Mouse (Mus musculus) liver, embryonic 14.5 days (tissue): Measurements from ENCODE around the gene Ubap2. TPM values are rescaled to one million over a fixed set of nuclear protein-coding genes. Genes with fewer than 3 reads are reported as not detected.

Experiments
- ATAC-seq: fragments of 200-750 bp; cut with Nextera tagmentation; 2 replicates; pipeline ENCODE4 v1.8.0; 2017; ENCODE audit warnings: moderate number of reproducible peaks, mild to moderate bottlenecking, moderate library complexity; ENCODE audit not compliant: insufficient read depth
- DNase-seq, 3 experiments: peaks; one replicate each; pipeline ENCODE4 v3.0.0-alpha.2; 2012 to 2013; ENCODE audit warnings: low read depth in 3 of 3, low spot score in 3 of 3
- H3K27ac ChIP-seq: fragments of 300-500 bp; sonication (generic); 2 replicates; pipeline ENCODE4 v1.5.1; 2014; ENCODE audit warnings: moderate library complexity, mild to moderate bottlenecking, control low read depth, inconsistent platforms
- H3K27me3 ChIP-seq: fragments of 300-500 bp; sonication (generic); 2 replicates; pipeline ENCODE4 v1.6.1; 2014; ENCODE audit warnings: mild to moderate bottlenecking, low read length, moderate library complexity; ENCODE audit not compliant: control insufficient read depth, insufficient read depth
- H3K36me3 ChIP-seq: fragments of 300-500 bp; sonication (generic); replicated peaks from 2 replicates; pipeline ENCODE4 v1.6.1; 2014; ENCODE audit warnings: low read depth; ENCODE audit not compliant: control insufficient read depth, insufficient read depth
- H3K4me1 ChIP-seq, 2 experiments: fragments of 200-500 bp in 1 of 2; fragments of 300-500 bp in 1 of 2; sonication (generic) in 1 of 2; replicated peaks; 2 replicates each; pipeline ENCODE4 v1.6.1; 2012 to 2014; ENCODE audit warnings: antibody characterized with exemption in 1 of 2, inconsistent platforms in 1 of 2, low read length in 1 of 2; ENCODE audit not compliant: control insufficient read depth in 2 of 2, insufficient read depth in 2 of 2
- H3K4me2 ChIP-seq: fragments of 300-500 bp; sonication (generic); 2 replicates; pipeline ENCODE4 v1.6.1; 2014; ENCODE audit warnings: low read depth, mild to moderate bottlenecking, control low read depth, moderate library complexity
- H3K4me3 ChIP-seq, 2 experiments: fragments of 200-500 bp in 1 of 2; fragments of 300-500 bp in 1 of 2; sonication (generic) in 1 of 2; 2 replicates each; pipeline ENCODE4 v1.5.1; 2012 to 2014; ENCODE audit warnings: low read depth in 2 of 2, low read length in 2 of 2, mild to moderate bottlenecking in 2 of 2, control low read depth in 1 of 2, inconsistent platforms in 1 of 2, moderate library complexity in 1 of 2; ENCODE audit not compliant: insufficient read depth in 1 of 2
- H3K9ac ChIP-seq: fragments of 300-500 bp; sonication (generic); replicated peaks from 2 replicates; pipeline ENCODE4 v1.6.1; 2014; ENCODE audit warnings: mild to moderate bottlenecking, control low read depth, moderate library complexity
- H3K9me3 ChIP-seq: fragments of 300-500 bp; sonication (generic); 2 replicates; pipeline ENCODE4 v1.6.1; 2016; ENCODE audit warnings: low read length, mixed read lengths; ENCODE audit not compliant: control insufficient read depth
- CTCF ChIP-seq: IDR thresholded peaks from 2 replicates; pipeline ENCODE4 v1.5.1; 2016; ENCODE audit warnings: antibody characterized with exemption, low read depth, control low read depth
- EP300 ChIP-seq: IDR thresholded peaks from 2 replicates; pipeline ENCODE4 v1.6.1; 2016; ENCODE audit warnings: antibody characterized with exemption, low read depth
- WGBS: fragments of 180-500 bp; shearing (Covaris S2); extraction: QIAGEN DNeasy Blood & Tissue Kit; methylation state at CpG from one replicate; pipeline ENCODE4 v1.1.7; 2014; ENCODE audit not compliant: insufficient replicate concordance; 5-methylcytosine and 5-hydroxymethylcytosine counted together
- polyA plus RNA-seq, 2 experiments: library from polyadenylated mRNA; depleted of rRNA in 1 of 2; stranded (reverse) in 1 of 2; unstranded in 1 of 2; fragments of >200 nt; fragmentation: Nextera tagmentation in 1 of 2; extraction: Ambion mirVana in 1 of 2; gene quantifications; 2 replicates each; pipeline versions ENCODE4 v1.2.1 to v1.2.3; 2012 to 2014

Gene Ubap2
- polyA plus RNA-seq, 2 experiments: 17.2 to 17.7 TPM

- DNase-seq (no peak), ATAC-seq (0 out of 2 replicates have a peak, but pooled peaks have one; percentile 4)
- 37% methylated on average over 2 of the region's 2 CpGs for WGBS
- Histone ChIP-seq H3K4me1 (peaks cover 21 to 22% of the 10 kb centered on the region in 2 experiments), H3K9me3 (no peaks in the 10 kb centered on the region), H3K4me2 (no peak overlapping the region), H3K9ac (no peak overlapping the region; the same call in 1 of the 2 replicates), H3K4me3 (no peak overlapping the region), H3K27me3 (no peaks in the 10 kb centered on the region), H3K27ac (peak overlapping the region; percentile 65), H3K36me3 (peaks cover 5% of the 10 kb centered on the region)
- TF ChIP-seq EP300: no peak
- no peak for TF ChIP-seq CTCF
Observed at GRCm38 (mm10) chr4:41164974-41165373, 110.0 kb downstream of the Ubap2 start.

DNA sequence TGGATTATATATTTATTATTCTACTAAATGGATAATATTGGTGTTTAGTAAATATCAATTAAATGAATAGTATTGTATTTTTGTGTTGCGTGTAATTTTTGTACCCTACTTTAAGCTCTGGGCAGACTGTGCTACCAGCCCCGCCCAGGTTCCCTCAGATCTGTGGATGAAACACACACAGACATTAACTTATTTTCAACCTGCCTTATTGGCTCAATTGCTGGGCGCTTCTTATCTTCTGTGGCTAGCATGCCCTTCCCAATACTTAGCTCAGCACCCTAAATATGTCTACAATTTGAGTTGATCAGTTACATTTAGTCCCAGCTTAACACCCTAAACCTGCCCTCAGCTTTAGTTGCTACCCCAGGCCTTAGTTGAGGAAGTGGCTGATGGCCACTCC, 113.7 kb downstream of the Ubap2 start:
- Histone ChIP-seq H3K9ac (peak overlapping the region; percentile 18), H3K4me2 (no peak overlapping the region), H3K36me3 (no peaks in the 10 kb centered on the region), H3K27me3 (no peaks in the 10 kb centered on the region), H3K9me3 (no peaks in the 10 kb centered on the region), H3K27ac (peak overlapping the region; percentile 41), H3K4me3 (no peak overlapping the region), H3K4me1 (peaks cover 25 to 28% of the 10 kb centered on the region in 2 experiments)
- 0 out of 2 replicates have a peak, but pooled peaks have one; percentile 42 for ATAC-seq
- TF ChIP-seq CTCF (no peak), EP300 (no peak)
- no peak for DNase-seq
- WGBS: 55% methylated on average over 3 of the region's 3 CpGs

DNA sequence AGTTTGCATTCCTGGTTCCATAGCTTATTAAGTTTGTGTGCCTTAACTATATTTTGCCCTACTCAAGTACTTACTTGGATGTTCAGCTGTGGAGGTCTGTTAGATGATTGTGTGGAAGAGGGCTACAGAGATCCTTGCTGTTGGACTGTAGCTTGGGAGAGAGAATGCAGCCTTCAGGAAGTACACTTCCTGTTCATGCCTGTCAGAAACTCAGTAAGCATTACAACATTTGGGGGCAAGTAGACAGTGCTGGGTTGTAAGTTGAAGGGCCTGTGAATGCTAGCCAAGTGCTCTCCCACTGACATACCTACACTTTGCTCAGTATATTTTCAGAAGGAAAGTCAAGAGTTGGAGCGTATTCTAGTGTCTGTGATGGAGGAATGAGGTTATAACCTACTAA, 116.7 kb downstream of the Ubap2 start:
- peaks cover 16 to 19% of the 10 kb centered on the region in 2 experiments for H3K4me1 ChIP-seq
- WGBS: 93% methylated on average over 1 of the region's 1 CpGs

DNA sequence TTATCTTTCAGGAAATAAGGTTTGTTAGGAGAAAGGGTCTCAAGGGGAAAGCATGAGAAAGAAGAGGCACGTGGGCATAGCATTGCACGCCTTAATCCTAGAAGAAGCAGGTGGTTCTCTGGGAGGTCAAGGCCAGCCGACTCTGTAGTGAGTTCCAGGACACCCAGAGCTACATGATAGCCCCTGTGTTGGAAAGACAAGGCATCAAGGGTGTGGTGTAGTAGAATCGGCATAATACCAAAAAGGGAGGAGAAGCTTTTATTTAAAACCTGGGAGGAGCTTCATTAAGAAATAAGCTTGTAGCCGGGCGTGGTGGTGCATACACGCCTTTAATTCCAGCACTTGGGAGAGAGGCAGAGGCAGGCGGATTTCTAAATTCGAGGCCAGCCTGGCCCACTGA, 118.0 kb downstream of the Ubap2 start:
- no peak overlapping the region for H3K4me2 ChIP-seq
- no peak overlapping the region for H3K4me3 ChIP-seq
- ATAC-seq (no peak), DNase-seq (no peak)
- no peaks in the 10 kb centered on the region; the same call in 1 of the 2 replicates for H3K36me3 ChIP-seq
- no peaks in the 10 kb centered on the region for H3K9me3 ChIP-seq
- TF ChIP-seq CTCF: no peak
- TF ChIP-seq EP300: no peak
- no peak overlapping the region for H3K9ac ChIP-seq
- no peaks in the 10 kb centered on the region for H3K27me3 ChIP-seq
- WGBS: 57% methylated on average over 9 of the region's 9 CpGs
- no peak overlapping the region for H3K27ac ChIP-seq
- H3K4me1 ChIP-seq: peaks cover 16 to 19% of the 10 kb centered on the region in 2 experiments

More for the DNA sequence above, 116.7 kb downstream of the Ubap2 start:
- no peaks in the 10 kb centered on the region for H3K9me3 ChIP-seq
- H3K36me3 ChIP-seq: no peaks in the 10 kb centered on the region; the same call in 1 of the 2 replicates
- no peak overlapping the region for H3K9ac ChIP-seq
- H3K27ac ChIP-seq: no peak overlapping the region
- H3K4me3 ChIP-seq: no peak overlapping the region
- ATAC-seq: no peak
- TF ChIP-seq EP300 (no peak), CTCF (no peak)
- no peak for DNase-seq
- H3K27me3 ChIP-seq: no peaks in the 10 kb centered on the region
- H3K4me2 ChIP-seq: no peak overlapping the region

- TF ChIP-seq CTCF: no peak
- Histone ChIP-seq H3K27me3 (no peaks in the 10 kb centered on the region), H3K9ac (no peak overlapping the region), H3K27ac (no peak overlapping the region), H3K4me1 (peaks cover 6% of the 10 kb centered on the region in 2 experiments; a peak in 3 of 4 replicates), H3K36me3 (no peaks in the 10 kb centered on the region; the same call in 1 of the 2 replicates), H3K9me3 (no peaks in the 10 kb centered on the region), H3K4me3 (no peak overlapping the region), H3K4me2 (no peak overlapping the region)
- ATAC-seq: no peak
- WGBS: 85% methylated on average over 3 of the region's 3 CpGs
- no peak for DNase-seq
Observed at GRCm38 (mm10) chr4:41153146-41153545, 121.8 kb downstream of the Ubap2 start.
